Mouse (Mus musculus): ENCODE data around the gene Ift80. TPM values are rescaled to one million over a fixed set of nuclear protein-coding genes. Genes with fewer than 3 reads are reported as not detected.

The Ift80 gene
- total and polyA plus RNA-seq, 3 experiments = 4.6 to 8.4 TPM; not detected in 1

GRCm38 (mm10) chr3:69004437-69005337 lies at the start of gene Ift80, which contains the start of gene Smc4 (continued):
- TF ChIP-seq MAZ (IDR thresholded peaks at IDR 0.05; ENCODE audit: low read depth, low read length) (peak; percentile 42), NELFE (IDR thresholded peaks at IDR 0.05; ENCODE audit: low read depth, low read length) (peak; percentile 85), E2F4 (IDR thresholded peaks at IDR 0.05; ENCODE audit: borderline replicate concordance, low read depth, low read length) (peak; percentile 84), HCFC1 (IDR thresholded peaks at IDR 0.05; ENCODE audit: low read depth, low read length) (peak; percentile 83), GABPA (IDR thresholded peaks at IDR 0.05; ENCODE audit: low read depth, low read length) (no peak)

GRCm38 (mm10) chr3:69051894-69052293 lies 47.5 kb upstream of the Ift80 start:
- H3K4me1 ChIP-seq (ENCODE audit: control insufficient read depth in 1 of 2, insufficient read depth in 2 of 2, low read length in 2 of 2) = peaks cover 25 to 39% of the 10 kb centered on the region in 2 experiments

DNA sequence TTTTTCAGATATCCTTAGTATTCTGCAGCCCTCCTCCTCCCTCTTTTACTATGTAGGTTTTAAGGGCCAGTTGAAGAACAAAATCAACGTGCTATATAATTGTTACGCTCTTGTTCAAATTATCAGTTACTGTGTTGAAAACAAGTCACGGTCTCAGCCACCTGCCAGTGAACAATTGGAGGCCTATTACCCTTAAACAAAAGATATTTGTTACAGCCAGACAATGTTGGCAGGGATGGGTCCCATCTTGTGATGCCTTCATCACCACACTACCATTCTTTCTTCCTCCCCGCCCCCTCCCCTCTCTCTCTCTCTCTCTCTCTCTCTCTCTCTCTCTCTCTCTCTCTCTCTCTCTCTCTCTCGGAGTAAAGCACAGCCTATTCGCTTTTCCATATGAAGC lies 44.6 kb upstream of the Ift80 start:
- Histone ChIP-seq H3K27me3 (ENCODE audit: control insufficient read depth in 1 of 2, insufficient read depth in 2 of 2, low read length in 2 of 2) (no peaks in the 10 kb centered on the region), H3K27ac (ENCODE audit: control insufficient read depth, low read depth, low read length) (no peak overlapping the region), H3K9me3 (replicated peaks; ENCODE audit: insufficient read depth, low read length) (no peaks in the 10 kb centered on the region), H3K79me2 (ENCODE audit: control insufficient read depth, insufficient read depth, low read length, poor library complexity) (peaks cover 10% of the 10 kb centered on the region), H3K4me1 (ENCODE audit: control insufficient read depth in 1 of 2, insufficient read depth in 2 of 2, low read length in 2 of 2) (peaks cover 21 to 29% of the 10 kb centered on the region in 2 experiments), H3K9ac (ENCODE audit: control insufficient read depth, low read depth, low read length, poor library complexity, severe bottlenecking) (no peak overlapping the region), H3K4me3 (ENCODE audit: control insufficient read depth in 1 of 2, insufficient read depth in 1 of 2, low read depth in 2 of 2, low read length in 2 of 2) (no peak overlapping the region), H3K36me3 (ENCODE audit: control insufficient read depth in 1 of 2, insufficient read depth in 2 of 2, low read length in 2 of 2) (peaks cover 0 to 29% of the 10 kb centered on the region in 2 experiments; a peak in 2 of 4 replicates)
- no peak for DNase-seq (ENCODE audit: low read depth, low spot score)
- no peak for TF ChIP-seq TBP (IDR thresholded peaks at IDR 0.05; ENCODE audit: low read depth, low read length)
- TF ChIP-seq SMC3 (IDR thresholded peaks at IDR 0.05; ENCODE audit: low read depth, low read length) = no peak
- no peak for TF ChIP-seq TAL1 (IDR thresholded peaks at IDR 0.05; ENCODE audit: low read length)
- no peak for TF ChIP-seq E2F4 (IDR thresholded peaks at IDR 0.05; ENCODE audit: borderline replicate concordance, low read depth, low read length)
- TF ChIP-seq ZNF384 (IDR thresholded peaks at IDR 0.05; ENCODE audit: low read depth, low read length) = no peak
- no peak for TF ChIP-seq NELFE (IDR thresholded peaks at IDR 0.05; ENCODE audit: low read depth, low read length)
- no peak for TF ChIP-seq CTCF (IDR thresholded peaks at IDR 0.05 in 2 of 3, conservative IDR thresholded peaks at IDR 0.05 in 1 of 3; ENCODE audit: control insufficient read depth in 1 of 3, insufficient read depth in 1 of 3, low read depth in 2 of 3, low read length in 3 of 3, poor library complexity in 1 of 3, severe bottlenecking in 1 of 3)
- TF ChIP-seq MAZ (IDR thresholded peaks at IDR 0.05; ENCODE audit: low read depth, low read length) = no peak
- TF ChIP-seq MYC (IDR thresholded peaks at IDR 0.05; ENCODE audit: low read depth, low read length) = no peak
- no peak for TF ChIP-seq MAFK (IDR thresholded peaks at IDR 0.05; ENCODE audit: borderline replicate concordance, low read depth, low read length)
- no peak for TF ChIP-seq TCF12 (IDR thresholded peaks at IDR 0.05; ENCODE audit: low read depth, low read length)
- no peak for TF ChIP-seq UBTF (IDR thresholded peaks at IDR 0.05; ENCODE audit: borderline replicate concordance, insufficient read depth, low read depth, low read length)
- TF ChIP-seq BHLHE40 (IDR thresholded peaks at IDR 0.05; ENCODE audit: borderline replicate concordance, low read depth, low read length) = no peak
- no peak for TF ChIP-seq KAT2A (conservative IDR thresholded peaks at IDR 0.05; ENCODE audit: low read depth, low read length)
- TF ChIP-seq USF1 (IDR thresholded peaks at IDR 0.05; ENCODE audit: low read depth, low read length) = no peak
- no peak for TF ChIP-seq JUND (IDR thresholded peaks at IDR 0.05; ENCODE audit: low read depth, low read length)
- TF ChIP-seq ETS1 (IDR thresholded peaks at IDR 0.05; ENCODE audit: low read depth, low read length) = no peak
- TF ChIP-seq HCFC1 (IDR thresholded peaks at IDR 0.05; ENCODE audit: low read depth, low read length) = no peak

More at GRCm38 (mm10) chr3:69051894-69052293, 47.5 kb upstream of the Ift80 start:
- Histone ChIP-seq H3K9ac (ENCODE audit: control insufficient read depth, low read depth, low read length, poor library complexity, severe bottlenecking) (no peak overlapping the region), H3K27ac (ENCODE audit: control insufficient read depth, low read depth, low read length) (no peak overlapping the region), H3K27me3 (ENCODE audit: control insufficient read depth in 1 of 2, insufficient read depth in 2 of 2, low read length in 2 of 2) (no peaks in the 10 kb centered on the region), H3K36me3 (ENCODE audit: control insufficient read depth in 1 of 2, insufficient read depth in 2 of 2, low read length in 2 of 2) (peaks cover 0 to 35% of the 10 kb centered on the region in 2 experiments; a peak in 2 of 4 replicates), H3K79me2 (ENCODE audit: control insufficient read depth, insufficient read depth, low read length, poor library complexity) (no peaks in the 10 kb centered on the region), H3K4me3 (ENCODE audit: control insufficient read depth in 1 of 2, insufficient read depth in 1 of 2, low read depth in 2 of 2, low read length in 2 of 2) (no peak overlapping the region), H3K9me3 (replicated peaks; ENCODE audit: insufficient read depth, low read length) (no peaks in the 10 kb centered on the region)
- TF ChIP-seq GABPA (IDR thresholded peaks at IDR 0.05; ENCODE audit: low read depth, low read length) = no peak
- TF ChIP-seq ETS1 (IDR thresholded peaks at IDR 0.05; ENCODE audit: low read depth, low read length) = 0 out of 2 replicates have a peak, but pooled peaks have one; percentile 34
- TF ChIP-seq HCFC1 (IDR thresholded peaks at IDR 0.05; ENCODE audit: low read depth, low read length) = no peak
- no peak for TF ChIP-seq POLR2A (IDR thresholded peaks at IDR 0.05; ENCODE audit: control insufficient read depth in 1 of 2, insufficient read depth in 1 of 2, low read depth in 1 of 2, low read length in 2 of 2, poor library complexity in 1 of 2)
- TF ChIP-seq POLR2AphosphoS5 (IDR thresholded peaks at IDR 0.05; ENCODE audit: borderline replicate concordance, low read depth, low read length) = no peak
- TF ChIP-seq TCF12 (IDR thresholded peaks at IDR 0.05; ENCODE audit: low read depth, low read length) = peak; percentile 69
- TF ChIP-seq CHD1 (IDR thresholded peaks at IDR 0.05; ENCODE audit: low read depth, low read length) = no peak
- peak; percentile 67 for TF ChIP-seq RCOR1 (IDR thresholded peaks at IDR 0.05; ENCODE audit: low read depth, low read length)
- no peak for TF ChIP-seq SMC3 (IDR thresholded peaks at IDR 0.05; ENCODE audit: low read depth, low read length)
- TF ChIP-seq TAL1 (IDR thresholded peaks at IDR 0.05; ENCODE audit: low read length) = peak; percentile 18
- no peak for TF ChIP-seq USF1 (IDR thresholded peaks at IDR 0.05; ENCODE audit: low read depth, low read length)
- TF ChIP-seq TBP (IDR thresholded peaks at IDR 0.05; ENCODE audit: low read depth, low read length) = no peak
- TF ChIP-seq E2F4 (IDR thresholded peaks at IDR 0.05; ENCODE audit: borderline replicate concordance, low read depth, low read length) = no peak
- TF ChIP-seq NELFE (IDR thresholded peaks at IDR 0.05; ENCODE audit: low read depth, low read length) = no peak
- TF ChIP-seq ELF1 (IDR thresholded peaks at IDR 0.05; ENCODE audit: low read depth, low read length) = no peak
- TF ChIP-seq CHD2 (IDR thresholded peaks at IDR 0.05; ENCODE audit: low read length) = 0 out of 2 replicates have a peak, but pooled peaks have one; percentile 24
- TF ChIP-seq JUND (IDR thresholded peaks at IDR 0.05; ENCODE audit: low read depth, low read length) = no peak
- TF ChIP-seq ZNF384 (IDR thresholded peaks at IDR 0.05; ENCODE audit: low read depth, low read length) = peak; percentile 82
- TF ChIP-seq ZKSCAN1 (IDR thresholded peaks at IDR 0.05; ENCODE audit: low read depth, low read length) = no peak
- no peak for TF ChIP-seq MAX (IDR thresholded peaks at IDR 0.05; ENCODE audit: low read length)
- peak; percentile 79 for TF ChIP-seq GATA1 (IDR thresholded peaks at IDR 0.05; ENCODE audit: low read depth, low read length)
- TF ChIP-seq EP300 (IDR thresholded peaks at IDR 0.05; ENCODE audit: low read depth in 1 of 2, low read length in 2 of 2) = peak; percentile 73 to 80
- peak; percentile 44 for DNase-seq (ENCODE audit: low read depth, low spot score)
